Mouse (Mus musculus): Measurements from ENCODE around the gene Cdh15. TPM values are rescaled to one million over a fixed set of nuclear protein-coding genes. Genes with fewer than 3 reads are reported as not detected.

Cdh15 gene
- polyA plus RNA-seq (2012; rRNA removed) = 0.03 and 0.37 TPM in 2 replicates

- peak; percentile 34 for DNase-seq
- H3K4me1 ChIP-seq (ENCODE audit: control insufficient read depth, insufficient read depth, low read length) = no peaks in the 10 kb centered on the region
- no peak within 1 kb of the TSS for H3K4me3 ChIP-seq (replicated peaks; ENCODE audit: extremely low read depth, low read depth, low read length)
- WGBS = 18% methylated on average over 17 of the region's 18 CpGs
- TF ChIP-seq CTCF (IDR thresholded peaks at IDR 0.05; ENCODE audit: insufficient read depth, low read length) (no peak), POLR2A (IDR thresholded peaks at IDR 0.05; ENCODE audit: borderline replicate concordance, extremely low read depth, low read depth, low read length) (no peak)
Measured at GRCm38 (mm10) chr8:122847829-122848561, at the start of gene Cdh15. Gene Cdh15, plus strand, starts transcription at chr8:122847966.

GRCm38 (mm10) chr8:122803906-122804761 is 43.6 kb upstream of the Cdh15 start:
- 59% methylated on average over 15 of the region's 15 CpGs for WGBS
- TF ChIP-seq POLR2A (IDR thresholded peaks at IDR 0.05; ENCODE audit: borderline replicate concordance, extremely low read depth, low read depth, low read length) = no peak
- TF ChIP-seq CTCF (IDR thresholded peaks at IDR 0.05; ENCODE audit: insufficient read depth, low read length) = no peak
- Histone ChIP-seq H3K4me1 (ENCODE audit: control insufficient read depth, insufficient read depth, low read length) (no peaks in the 10 kb centered on the region), H3K4me3 (replicated peaks; ENCODE audit: extremely low read depth, low read depth, low read length) (no peak overlapping the region)
- no peak for DNase-seq

GRCm38 (mm10) chr8:122805349-122805748 is 42.4 kb upstream of the Cdh15 start:
- no peak for DNase-seq
- no peak overlapping the region for H3K4me3 ChIP-seq (replicated peaks; ENCODE audit: extremely low read depth, low read depth, low read length)
- H3K4me1 ChIP-seq (ENCODE audit: control insufficient read depth, insufficient read depth, low read length) = no peaks in the 10 kb centered on the region
- WGBS = 73% methylated on average over 3 of the region's 3 CpGs
- no peak for TF ChIP-seq POLR2A (IDR thresholded peaks at IDR 0.05; ENCODE audit: borderline replicate concordance, extremely low read depth, low read depth, low read length)
- TF ChIP-seq CTCF (IDR thresholded peaks at IDR 0.05; ENCODE audit: insufficient read depth, low read length) = no peak

- Histone ChIP-seq H3K4me3 (replicated peaks; ENCODE audit: extremely low read depth, low read depth, low read length) (no peak overlapping the region), H3K4me1 (ENCODE audit: control insufficient read depth, insufficient read depth, low read length) (no peaks in the 10 kb centered on the region)
- WGBS = 73% methylated on average over 7 of the region's 7 CpGs
- TF ChIP-seq CTCF (IDR thresholded peaks at IDR 0.05; ENCODE audit: insufficient read depth, low read length) = no peak
- DNase-seq = no peak
Measured at GRCm38 (mm10) chr8:122806956-122807538, 40.7 kb upstream of the Cdh15 start.

- no peak for TF ChIP-seq CTCF (IDR thresholded peaks at IDR 0.05; ENCODE audit: insufficient read depth, low read length)
- no peak for TF ChIP-seq POLR2A (IDR thresholded peaks at IDR 0.05; ENCODE audit: borderline replicate concordance, extremely low read depth, low read depth, low read length)
- H3K4me1 ChIP-seq (ENCODE audit: control insufficient read depth, insufficient read depth, low read length) = no peaks in the 10 kb centered on the region
Measured at GRCm38 (mm10) chr8:122807907-122808306, 39.9 kb upstream of the Cdh15 start.

GRCm38 (mm10) chr8:122810376-122810775 is 37.4 kb upstream of the Cdh15 start:
- DNase-seq = no peak
- 81% methylated on average over 8 of the region's 8 CpGs for WGBS
- H3K4me3 ChIP-seq (replicated peaks; ENCODE audit: extremely low read depth, low read depth, low read length) = no peak overlapping the region
- no peaks in the 10 kb centered on the region for H3K4me1 ChIP-seq (ENCODE audit: control insufficient read depth, insufficient read depth, low read length)
- TF ChIP-seq CTCF (IDR thresholded peaks at IDR 0.05; ENCODE audit: insufficient read depth, low read length) (no peak), POLR2A (IDR thresholded peaks at IDR 0.05; ENCODE audit: borderline replicate concordance, extremely low read depth, low read depth, low read length) (no peak)

More at GRCm38 (mm10) chr8:122807907-122808306, 39.9 kb upstream of the Cdh15 start:
- 86% methylated on average over 4 of the region's 4 CpGs for WGBS
- no peak for DNase-seq
- no peak overlapping the region for H3K4me3 ChIP-seq (replicated peaks; ENCODE audit: extremely low read depth, low read depth, low read length)

GRCm38 (mm10) chr8:122811870-122812494 is 35.8 kb upstream of the Cdh15 start:
- no peak overlapping the region for H3K4me3 ChIP-seq (replicated peaks; ENCODE audit: extremely low read depth, low read depth, low read length)
- TF ChIP-seq POLR2A (IDR thresholded peaks at IDR 0.05; ENCODE audit: borderline replicate concordance, extremely low read depth, low read depth, low read length) (no peak), CTCF (IDR thresholded peaks at IDR 0.05; ENCODE audit: insufficient read depth, low read length) (no peak)
- 86% methylated on average over 16 of the region's 16 CpGs for WGBS
- no peak for DNase-seq
- no peaks in the 10 kb centered on the region for H3K4me1 ChIP-seq (ENCODE audit: control insufficient read depth, insufficient read depth, low read length)

GRCm38 (mm10) chr8:122812610-122813250 is 35.0 kb upstream of the Cdh15 start:
- TF ChIP-seq CTCF (IDR thresholded peaks at IDR 0.05; ENCODE audit: insufficient read depth, low read length) = 0 out of 2 replicates have a peak, but pooled peaks have one; percentile 16
- no peak for TF ChIP-seq POLR2A (IDR thresholded peaks at IDR 0.05; ENCODE audit: borderline replicate concordance, extremely low read depth, low read depth, low read length)
- H3K4me3 ChIP-seq (replicated peaks; ENCODE audit: extremely low read depth, low read depth, low read length) = no peak overlapping the region
- WGBS = 82% methylated on average over 14 of the region's 14 CpGs
- no peaks in the 10 kb centered on the region for H3K4me1 ChIP-seq (ENCODE audit: control insufficient read depth, insufficient read depth, low read length)
- no peak for DNase-seq

- no peaks in the 10 kb centered on the region for H3K4me1 ChIP-seq (ENCODE audit: control insufficient read depth, insufficient read depth, low read length)
- TF ChIP-seq POLR2A (IDR thresholded peaks at IDR 0.05; ENCODE audit: borderline replicate concordance, extremely low read depth, low read depth, low read length) (no peak), CTCF (IDR thresholded peaks at IDR 0.05; ENCODE audit: insufficient read depth, low read length) (no peak)
- no peak overlapping the region for H3K4me3 ChIP-seq (replicated peaks; ENCODE audit: extremely low read depth, low read depth, low read length)
- DNase-seq = no peak
- 58% methylated on average over 7 of the region's 7 CpGs for WGBS
Measured at GRCm38 (mm10) chr8:122814608-122815007, 33.2 kb upstream of the Cdh15 start.
